Mouse (Mus musculus): ENCODE measurements at regions not wholly inside any gene's neighbourhood (a gene's known extent, or its start where the extent isn't known, plus 50 kb on each side); places are given as distances from the start of the nearest gene placed in this dataset.

DNA sequence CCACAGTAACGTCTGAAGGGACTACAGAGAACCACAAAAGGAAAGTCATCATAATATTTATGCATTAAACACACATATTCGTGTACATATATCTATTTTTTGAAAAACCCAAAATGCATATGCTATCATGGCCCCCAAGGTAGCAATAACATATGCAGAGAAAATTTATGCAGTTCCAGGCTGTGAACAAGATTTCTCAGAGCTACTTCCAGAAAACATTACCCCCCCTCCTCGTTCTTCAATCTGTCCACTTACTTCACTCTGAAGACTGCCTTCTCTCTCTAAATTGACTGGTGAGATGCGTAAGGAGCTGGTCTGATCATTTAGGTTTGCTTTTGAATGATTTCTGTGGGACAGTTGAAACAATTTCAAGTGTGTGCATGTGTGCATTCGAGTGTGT lies 369.3 kb upstream of the Zeb2 start:
- H3K36me3 ChIP-seq (ENCODE audit: insufficient read depth) = no peaks in the 10 kb centered on the region
- no peak overlapping the region for H3K27ac ChIP-seq (ENCODE audit: low read depth, low read length)
- no peak overlapping the region for H3K4me3 ChIP-seq (ENCODE audit: low read depth, low read length)
- no peak for TF ChIP-seq CTCF (IDR thresholded peaks at IDR 0.05; ENCODE audit: low read depth)
- H3K9ac ChIP-seq = no peak overlapping the region
- DNase-seq (peak; percentile 20), ATAC-seq (no peak)
- H3K4me2 ChIP-seq (ENCODE audit: low read depth) = no peak overlapping the region
- H3K9me3 ChIP-seq (ENCODE audit: low read length) = no peaks in the 10 kb centered on the region
- no peaks in the 10 kb centered on the region for H3K4me1 ChIP-seq (ENCODE audit: insufficient read depth)
- no peaks in the 10 kb centered on the region for H3K27me3 ChIP-seq (ENCODE audit: insufficient read depth, low read length)
- WGBS = 62% methylated on average over 5 of the region's 5 CpGs

DNA sequence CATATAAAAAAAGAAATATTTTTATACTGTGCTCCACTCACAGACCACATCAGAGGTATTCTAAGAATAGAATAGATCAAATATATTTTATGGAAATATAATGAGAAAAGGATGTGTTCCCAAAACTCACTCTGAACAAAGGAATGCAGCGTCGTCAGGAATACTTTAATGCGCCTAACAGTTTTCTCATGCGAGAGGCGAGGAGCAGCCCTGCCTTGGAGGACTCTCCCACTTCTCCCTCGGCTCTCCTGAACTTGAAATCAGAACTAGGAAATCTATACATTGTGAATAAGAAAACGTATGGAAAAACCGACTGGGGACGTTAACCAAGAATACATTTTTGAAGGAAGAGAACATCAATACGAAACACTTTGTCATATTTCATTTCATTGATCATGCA lies 368.3 kb upstream of the Zeb2 start:
- DNase-seq = no peak
- Histone ChIP-seq H3K4me2 (ENCODE audit: low read depth) (no peak overlapping the region), H3K9me3 (ENCODE audit: low read length) (no peaks in the 10 kb centered on the region), H3K4me1 (ENCODE audit: insufficient read depth) (no peaks in the 10 kb centered on the region), H3K27ac (ENCODE audit: low read depth, low read length) (no peak overlapping the region), H3K27me3 (ENCODE audit: insufficient read depth, low read length) (no peaks in the 10 kb centered on the region), H3K36me3 (ENCODE audit: insufficient read depth) (no peaks in the 10 kb centered on the region), H3K4me3 (ENCODE audit: low read depth, low read length) (no peak overlapping the region), H3K9ac (no peak overlapping the region)
- no peak for ATAC-seq
- no peak for TF ChIP-seq CTCF (IDR thresholded peaks at IDR 0.05; ENCODE audit: low read depth)
- 69% methylated on average over 10 of the region's 10 CpGs for WGBS

DNA sequence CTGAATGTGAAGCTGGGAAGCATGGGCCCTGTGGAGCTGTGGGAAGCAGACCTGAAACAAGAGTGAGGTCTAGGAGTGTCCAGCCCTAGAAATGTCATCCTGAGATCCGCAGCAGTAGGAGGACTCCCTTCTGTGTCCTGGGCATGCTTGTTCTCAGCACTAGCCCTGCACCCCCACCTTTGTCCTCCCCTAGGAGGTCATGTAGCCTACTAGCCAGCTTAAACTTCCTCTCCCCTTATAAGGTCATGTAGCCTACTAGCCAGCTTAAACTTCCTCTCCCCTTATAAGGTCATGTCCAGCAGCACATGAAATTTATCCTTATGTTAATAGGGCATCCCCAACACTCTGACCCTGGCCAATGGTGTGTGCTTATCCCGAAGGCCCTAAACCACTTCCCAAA lies 363.5 kb upstream of the Zeb2 start:
- no peak overlapping the region for H3K9ac ChIP-seq
- no peak for ATAC-seq
- TF ChIP-seq CTCF (IDR thresholded peaks at IDR 0.05; ENCODE audit: low read depth) = no peak
- 83% methylated on average over 2 of the region's 2 CpGs for WGBS
- no peak overlapping the region for H3K27ac ChIP-seq (ENCODE audit: low read depth, low read length)
- no peak overlapping the region for H3K4me2 ChIP-seq (ENCODE audit: low read depth)
- H3K4me1 ChIP-seq (ENCODE audit: insufficient read depth) = no peaks in the 10 kb centered on the region
- no peak overlapping the region for H3K4me3 ChIP-seq (ENCODE audit: low read depth, low read length)
- DNase-seq = no peak
- H3K36me3 ChIP-seq (ENCODE audit: insufficient read depth) = no peaks in the 10 kb centered on the region
- H3K27me3 ChIP-seq (ENCODE audit: insufficient read depth, low read length) = no peaks in the 10 kb centered on the region
- no peaks in the 10 kb centered on the region for H3K9me3 ChIP-seq (ENCODE audit: low read length)

DNA sequence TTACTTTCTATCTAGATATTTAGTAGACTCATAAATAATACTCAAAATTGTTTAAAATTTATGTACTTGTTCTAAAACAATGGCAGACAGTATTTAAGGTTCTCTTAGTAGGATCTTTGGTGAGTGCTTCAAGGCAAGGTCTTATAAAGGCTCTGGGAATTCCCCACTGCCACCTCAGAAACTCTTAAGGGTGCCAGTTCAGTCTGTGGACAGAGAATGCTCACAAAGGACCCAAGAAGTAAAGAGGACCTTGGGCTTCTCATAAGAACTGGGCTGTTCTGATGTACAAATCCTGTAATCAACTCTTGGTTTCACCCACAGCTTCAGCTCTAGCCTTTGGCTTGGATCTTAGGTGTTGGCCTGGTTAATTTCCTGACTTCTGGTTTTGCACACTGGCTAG lies 358.8 kb upstream of the Zeb2 start:
- no peak overlapping the region for H3K27ac ChIP-seq (ENCODE audit: low read depth, low read length)
- H3K4me1 ChIP-seq (ENCODE audit: insufficient read depth) = no peaks in the 10 kb centered on the region
- ATAC-seq (no peak), DNase-seq (no peak)
- no peak for TF ChIP-seq CTCF (IDR thresholded peaks at IDR 0.05; ENCODE audit: low read depth)
- no peak overlapping the region for H3K4me2 ChIP-seq (ENCODE audit: low read depth)
- H3K9ac ChIP-seq = no peak overlapping the region
- no peaks in the 10 kb centered on the region for H3K27me3 ChIP-seq (ENCODE audit: insufficient read depth, low read length)
- no peak overlapping the region for H3K4me3 ChIP-seq (ENCODE audit: low read depth, low read length)
- H3K36me3 ChIP-seq (ENCODE audit: insufficient read depth) = no peaks in the 10 kb centered on the region
- no peaks in the 10 kb centered on the region for H3K9me3 ChIP-seq (ENCODE audit: low read length)

DNA sequence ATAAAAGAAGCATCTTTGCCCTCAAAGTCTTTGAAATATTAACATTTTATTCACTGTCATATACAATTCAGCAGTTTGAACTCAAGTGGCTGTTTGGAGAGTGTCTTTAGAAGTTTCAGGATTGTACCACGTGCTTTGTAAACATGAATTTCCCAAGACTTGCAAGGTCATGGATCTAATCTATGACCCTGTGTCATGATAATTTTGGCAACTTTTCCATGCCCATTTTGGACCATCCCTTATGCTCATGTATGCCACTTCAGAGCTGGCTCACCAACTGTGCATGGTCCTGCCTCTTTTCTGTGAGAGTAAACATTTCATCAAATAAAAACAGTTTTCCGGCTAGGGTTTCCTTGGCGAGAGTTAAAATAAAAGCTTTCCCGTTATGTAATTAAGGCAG lies 347.1 kb upstream of the Zeb2 start:
- TF ChIP-seq CTCF (IDR thresholded peaks at IDR 0.05; ENCODE audit: low read depth) = no peak
- Histone ChIP-seq H3K27ac (ENCODE audit: low read depth, low read length) (no peak overlapping the region), H3K27me3 (ENCODE audit: insufficient read depth, low read length) (no peaks in the 10 kb centered on the region), H3K9ac (no peak overlapping the region), H3K9me3 (ENCODE audit: low read length) (no peaks in the 10 kb centered on the region), H3K4me3 (ENCODE audit: low read depth, low read length) (no peak overlapping the region), H3K4me1 (ENCODE audit: insufficient read depth) (no peaks in the 10 kb centered on the region), H3K4me2 (ENCODE audit: low read depth) (no peak overlapping the region), H3K36me3 (ENCODE audit: insufficient read depth) (no peaks in the 10 kb centered on the region)
- WGBS = 65% methylated on average over 4 of the region's 4 CpGs
- ATAC-seq (no peak), DNase-seq (no peak)

DNA sequence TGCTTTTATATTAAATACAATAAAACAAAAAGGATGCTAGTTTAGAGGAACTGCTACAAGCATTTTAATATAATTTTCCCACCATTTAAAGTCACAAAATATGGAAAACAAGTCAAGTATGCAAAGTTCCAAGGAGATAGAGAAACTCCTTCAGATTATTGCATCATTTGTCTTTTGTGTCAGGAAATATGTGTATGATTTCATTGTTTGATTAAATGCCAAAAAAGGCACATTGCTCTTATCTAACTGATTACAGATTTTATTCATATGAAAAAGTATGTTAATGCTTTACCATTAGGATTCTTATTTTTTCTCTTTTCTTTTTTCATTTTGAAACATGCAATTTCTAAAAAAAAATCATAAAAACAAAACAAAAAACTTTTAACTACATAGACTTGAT lies 342.2 kb upstream of the Zeb2 start:
- ATAC-seq (no peak), DNase-seq (no peak)
- Histone ChIP-seq H3K4me2 (ENCODE audit: low read depth) (no peak overlapping the region), H3K27ac (ENCODE audit: low read depth, low read length) (no peak overlapping the region), H3K27me3 (ENCODE audit: insufficient read depth, low read length) (no peaks in the 10 kb centered on the region), H3K9me3 (ENCODE audit: low read length) (no peaks in the 10 kb centered on the region), H3K36me3 (ENCODE audit: insufficient read depth) (no peaks in the 10 kb centered on the region), H3K4me3 (ENCODE audit: low read depth, low read length) (no peak overlapping the region), H3K9ac (no peak overlapping the region), H3K4me1 (ENCODE audit: insufficient read depth) (no peaks in the 10 kb centered on the region)
- TF ChIP-seq CTCF (IDR thresholded peaks at IDR 0.05; ENCODE audit: low read depth) = no peak

DNA sequence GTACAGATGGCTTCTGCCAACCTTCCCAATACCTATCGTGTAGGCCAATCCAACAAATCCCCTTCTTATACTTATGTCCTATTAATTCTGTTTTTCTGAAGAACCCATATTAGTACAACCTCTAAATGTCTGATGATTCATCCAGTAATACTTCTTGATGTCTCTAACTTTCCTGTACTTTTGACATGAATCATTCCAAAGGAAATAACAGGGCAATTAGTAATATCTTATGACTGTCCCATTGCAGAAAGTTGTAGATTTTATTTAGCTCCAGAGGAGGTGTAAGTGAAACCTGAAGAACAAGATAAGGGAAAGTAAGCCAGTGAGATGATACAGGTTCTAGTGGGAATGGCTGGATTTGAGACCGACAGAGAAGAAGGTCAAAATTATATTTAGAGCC lies 337.6 kb upstream of the Zeb2 start:
- Histone ChIP-seq H3K4me1 (ENCODE audit: insufficient read depth) (no peaks in the 10 kb centered on the region), H3K4me3 (ENCODE audit: low read depth, low read length) (no peak overlapping the region), H3K27me3 (ENCODE audit: insufficient read depth, low read length) (no peaks in the 10 kb centered on the region), H3K9me3 (ENCODE audit: low read length) (no peaks in the 10 kb centered on the region), H3K9ac (no peak overlapping the region), H3K27ac (ENCODE audit: low read depth, low read length) (no peak overlapping the region), H3K36me3 (ENCODE audit: insufficient read depth) (no peaks in the 10 kb centered on the region), H3K4me2 (ENCODE audit: low read depth) (no peak overlapping the region)
- 97% methylated on average over 2 of the region's 2 CpGs for WGBS
- no peak for TF ChIP-seq CTCF (IDR thresholded peaks at IDR 0.05; ENCODE audit: low read depth)
- ATAC-seq (no peak), DNase-seq (no peak)

DNA sequence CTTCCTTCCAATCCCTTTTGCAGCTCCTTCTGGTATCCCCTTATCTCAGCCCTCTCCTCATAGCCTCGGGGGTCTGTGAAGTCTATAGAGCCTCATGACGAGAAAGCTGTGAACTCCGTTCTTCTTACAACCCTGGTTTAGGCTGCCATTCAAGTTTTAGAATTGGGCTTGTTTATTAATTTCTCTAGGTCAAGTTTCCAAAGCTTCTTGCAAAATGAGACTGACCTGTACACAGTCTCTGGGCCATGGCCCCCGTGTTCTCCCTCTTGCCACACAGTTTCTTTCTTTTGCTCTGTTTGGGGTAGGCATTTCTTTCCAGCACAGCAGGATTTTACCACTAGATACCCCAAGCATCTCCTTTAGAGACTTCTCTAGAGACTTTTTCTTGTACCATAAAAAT lies 322.0 kb upstream of the Zeb2 start:
- H3K4me3 ChIP-seq (ENCODE audit: low read depth, low read length) = no peak overlapping the region
- H3K27me3 ChIP-seq (ENCODE audit: insufficient read depth, low read length) = no peaks in the 10 kb centered on the region
- WGBS = 50% methylated on average over 4 of the region's 4 CpGs
- DNase-seq (no peak), ATAC-seq (no peak)
- no peaks in the 10 kb centered on the region for H3K9me3 ChIP-seq (ENCODE audit: low read length)
- H3K4me2 ChIP-seq (ENCODE audit: low read depth) = no peak overlapping the region
- no peak for TF ChIP-seq CTCF (IDR thresholded peaks at IDR 0.05; ENCODE audit: low read depth)
- no peaks in the 10 kb centered on the region for H3K36me3 ChIP-seq (ENCODE audit: insufficient read depth)
- H3K9ac ChIP-seq = no peak overlapping the region
- H3K4me1 ChIP-seq (ENCODE audit: insufficient read depth) = 0 out of 2 replicates have a peak, but pooled peaks cover 5% of the 10 kb centered on the region
- no peak overlapping the region for H3K27ac ChIP-seq (ENCODE audit: low read depth, low read length)

Data from forebrain, postnatal 0 days (tissue).